Mouse (Mus musculus) forebrain, embryonic 12.5 days (tissue): Measurements from ENCODE around the gene Birc5. TPM values are rescaled to one million over a fixed set of nuclear protein-coding genes. Genes with fewer than 3 reads are reported as not detected.
A peak's percentile ranks its signal among the peaks of the same experiment; 100 is the strongest.

ENCODE experiments used
- ATAC-seq: fragments of 200-750 bp; cut with Nextera tagmentation; 2 replicates; pipeline ENCODE4 v1.8.0; 2017; ENCODE audit warnings: moderate TSS enrichment; ENCODE audit not compliant: low FRiP score
- H3K27ac ChIP-seq: fragments of 300-500 bp; sonication (generic); 2 replicates; pipeline ENCODE4 v1.5.1; 2016; ENCODE audit warnings: mild to moderate bottlenecking
- H3K27me3 ChIP-seq: fragments of 300-500 bp; sonication (generic); 2 replicates; pipeline ENCODE4 v1.6.1; 2016; ENCODE audit warnings: mild to moderate bottlenecking
- H3K36me3 ChIP-seq: fragments of 300-500 bp; sonication (generic); replicated peaks from 2 replicates; pipeline ENCODE4 v1.6.1; 2016; ENCODE audit warnings: mild to moderate bottlenecking
- H3K4me1 ChIP-seq: fragments of 300-500 bp; sonication (generic); 2 replicates; pipeline ENCODE4 v1.6.1; 2016
- H3K4me2 ChIP-seq: fragments of 300-500 bp; sonication (generic); 2 replicates; pipeline ENCODE4 v1.6.1; 2016; ENCODE audit warnings: mild to moderate bottlenecking, moderate library complexity
- H3K4me3 ChIP-seq: fragments of 300-500 bp; sonication (generic); replicated peaks from 2 replicates; pipeline ENCODE4 v1.5.1; 2016; ENCODE audit warnings: mild to moderate bottlenecking
- H3K9ac ChIP-seq: fragments of 300-500 bp; sonication (generic); 2 replicates; pipeline ENCODE4 v1.6.1; 2016; ENCODE audit warnings: mild to moderate bottlenecking
- H3K9me3 ChIP-seq: fragments of 300-500 bp; sonication (generic); 2 replicates; pipeline ENCODE4 v1.6.1; 2016
- WGBS: fragments of 180-500 bp; shearing (Covaris S2); methylation state at CpG from one replicate; pipeline ENCODE4 v1.1.7; 2016; 5-methylcytosine and 5-hydroxymethylcytosine counted together
- polyA plus RNA-seq: library from polyadenylated mRNA; unstranded; fragments of >200 nt; fragmentation: Nextera tagmentation; extraction: Ambion mirVana; gene quantifications from 2 replicates; pipeline ENCODE4 v1.2.1, GENCODE M21; 2016

Birc5 gene
- polyA plus RNA-seq, 1 experiment from 2014 or later, result 282 TPM

DNA sequence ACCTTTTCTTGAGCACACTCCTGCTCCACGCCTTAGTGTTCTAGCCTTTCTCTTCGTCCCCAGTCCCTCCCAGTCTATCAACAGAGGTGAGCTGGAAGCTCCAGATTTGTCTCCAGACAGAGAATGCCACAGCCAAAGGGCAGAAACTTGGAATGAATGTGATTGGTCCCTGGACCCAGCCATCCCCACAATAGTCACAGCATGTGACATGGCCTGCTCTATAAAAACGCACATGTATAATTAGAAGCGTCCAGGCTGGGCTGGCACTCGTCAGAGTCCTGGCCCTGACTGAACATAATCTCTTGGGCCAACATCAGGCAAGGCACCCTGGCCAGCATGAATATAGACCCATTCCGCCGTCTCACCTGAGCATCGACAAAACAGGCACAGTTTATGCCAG lies 30.0 kb upstream of the Birc5 start:
- no peak overlapping the region for H3K27ac ChIP-seq
- H3K9ac ChIP-seq, result no peak overlapping the region
- no peak overlapping the region for H3K4me2 ChIP-seq
- peaks cover 93% of the 10 kb centered on the region for H3K36me3 ChIP-seq
- 71% methylated on average over 8 of the region's 8 CpGs for WGBS
- peaks cover 12% of the 10 kb centered on the region for H3K4me1 ChIP-seq
- no peak for ATAC-seq
- no peak overlapping the region for H3K4me3 ChIP-seq
- H3K27me3 ChIP-seq, result no peaks in the 10 kb centered on the region
- no peaks in the 10 kb centered on the region for H3K9me3 ChIP-seq

DNA sequence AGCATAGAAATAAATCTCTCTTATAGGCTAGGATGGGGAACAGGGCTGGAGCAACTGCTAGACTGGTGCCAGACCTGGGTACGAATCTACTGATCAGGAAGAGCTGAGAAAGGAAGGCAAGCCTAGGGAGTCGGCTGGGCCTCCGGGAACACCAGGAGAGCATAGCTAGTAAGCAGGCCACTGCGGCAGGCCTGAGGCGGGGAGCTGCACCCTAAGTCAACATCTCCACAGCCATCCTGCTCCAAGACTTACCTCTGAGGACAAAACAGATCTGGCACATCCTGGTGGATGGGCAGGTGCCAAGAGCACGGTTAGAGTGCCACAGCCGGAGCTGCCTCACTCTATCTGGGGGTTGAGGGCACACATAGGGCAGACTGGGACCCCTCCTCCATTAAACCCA lies 28.9 kb upstream of the Birc5 start:
- no peak overlapping the region for H3K4me2 ChIP-seq
- peaks cover 21% of the 10 kb centered on the region for H3K4me1 ChIP-seq
- H3K27me3 ChIP-seq, result no peaks in the 10 kb centered on the region
- no peak overlapping the region for H3K27ac ChIP-seq
- no peak for ATAC-seq
- no peak overlapping the region for H3K4me3 ChIP-seq
- no peaks in the 10 kb centered on the region for H3K9me3 ChIP-seq
- H3K36me3 ChIP-seq, result peaks cover 82% of the 10 kb centered on the region
- no peak overlapping the region for H3K9ac ChIP-seq
- 94% methylated on average over 7 of the region's 7 CpGs for WGBS

DNA sequence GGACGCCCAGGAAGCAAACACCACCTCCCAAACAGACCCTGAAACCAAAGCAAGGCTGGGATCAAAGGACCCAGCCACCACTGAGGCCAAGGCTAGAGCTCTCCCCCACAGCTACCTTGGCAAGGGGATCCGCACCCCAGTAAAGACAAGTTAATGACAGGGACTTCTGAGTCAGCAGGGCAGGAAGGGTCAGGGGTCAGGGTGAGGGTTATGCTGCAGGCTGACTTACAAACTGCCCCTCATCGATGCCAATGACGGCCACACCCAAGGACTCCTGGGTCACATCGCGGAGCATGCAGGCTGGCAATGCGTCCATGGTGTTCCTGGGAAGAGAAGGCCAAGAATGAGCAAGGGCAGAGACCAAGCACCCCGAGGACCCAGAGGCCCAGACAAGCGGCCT lies 27.2 kb upstream of the Birc5 start:
- H3K4me1 ChIP-seq, result peaks cover 38% of the 10 kb centered on the region
- no peaks in the 10 kb centered on the region for H3K9me3 ChIP-seq
- H3K9ac ChIP-seq, result no peak overlapping the region
- 88% methylated on average over 9 of the region's 9 CpGs for WGBS
- ATAC-seq, result no peak
- no peak overlapping the region for H3K27ac ChIP-seq
- no peaks in the 10 kb centered on the region for H3K27me3 ChIP-seq
- H3K4me3 ChIP-seq, result no peak overlapping the region
- H3K4me2 ChIP-seq, result no peak overlapping the region
- H3K36me3 ChIP-seq, result peaks cover 66% of the 10 kb centered on the region

DNA sequence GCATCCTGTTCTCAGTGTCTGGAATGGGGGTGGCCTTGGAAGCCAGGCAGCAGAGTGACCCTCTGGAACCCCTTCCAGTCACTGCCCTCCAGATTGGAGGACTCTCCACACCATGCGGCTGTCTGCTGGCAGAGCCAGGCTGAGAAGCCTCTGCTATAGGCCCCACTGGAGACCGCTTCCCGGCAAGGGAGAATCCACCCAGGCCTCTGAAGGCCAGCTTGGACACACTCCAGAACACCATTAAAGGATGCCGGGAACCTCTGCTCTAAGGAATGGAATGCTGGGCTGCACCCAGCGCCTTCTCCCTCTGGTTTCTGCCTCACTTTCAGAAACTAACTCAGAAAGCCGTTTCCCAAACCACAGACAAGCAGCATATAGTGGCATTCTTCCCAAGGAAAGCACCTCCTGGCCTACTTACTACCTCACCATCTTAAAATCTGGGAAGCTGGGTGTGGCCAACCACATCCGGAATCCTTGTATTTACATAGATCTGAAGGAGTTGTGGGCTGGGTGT lies 26.3 kb upstream of the Birc5 start:
- 92% methylated on average over 7 of the region's 7 CpGs for WGBS
- Histone ChIP-seq H3K4me1 (peaks cover 47% of the 10 kb centered on the region), H3K9ac (no peak overlapping the region), H3K4me2 (no peak overlapping the region), H3K27ac (no peak overlapping the region), H3K4me3 (no peak overlapping the region), H3K27me3 (no peaks in the 10 kb centered on the region), H3K9me3 (no peaks in the 10 kb centered on the region), H3K36me3 (peaks cover 56% of the 10 kb centered on the region)
- ATAC-seq, result no peak

DNA sequence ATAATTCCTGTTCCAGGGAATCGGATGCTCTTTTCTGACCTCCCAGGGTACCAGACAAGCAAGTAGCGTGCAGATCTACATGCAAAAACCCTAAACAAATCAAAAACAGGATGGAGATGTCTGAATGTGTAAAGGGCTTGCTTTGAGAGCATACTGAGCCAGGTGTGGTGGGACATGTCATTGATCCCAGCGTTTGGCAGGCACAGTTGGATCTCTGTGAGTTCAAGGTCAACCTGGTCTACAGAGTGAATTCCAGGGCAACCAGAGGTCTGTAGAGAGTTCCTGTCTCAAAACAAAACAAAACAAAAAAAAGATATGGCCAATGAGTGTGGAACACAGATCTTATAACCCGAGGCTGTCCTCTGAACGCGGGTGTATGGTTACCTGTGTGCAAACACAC lies 25.6 kb upstream of the Birc5 start:
- H3K4me3 ChIP-seq, result no peak overlapping the region
- ATAC-seq, result no peak
- H3K9me3 ChIP-seq, result no peaks in the 10 kb centered on the region
- peak overlapping the region; percentile 81; the same call in 1 of the 2 replicates for H3K4me2 ChIP-seq
- no peaks in the 10 kb centered on the region for H3K27me3 ChIP-seq
- no peak overlapping the region for H3K27ac ChIP-seq
- H3K36me3 ChIP-seq, result peaks cover 51% of the 10 kb centered on the region
- 91% methylated on average over 6 of the region's 6 CpGs for WGBS
- H3K4me1 ChIP-seq, result peaks cover 53% of the 10 kb centered on the region
- H3K9ac ChIP-seq, result no peak overlapping the region

DNA sequence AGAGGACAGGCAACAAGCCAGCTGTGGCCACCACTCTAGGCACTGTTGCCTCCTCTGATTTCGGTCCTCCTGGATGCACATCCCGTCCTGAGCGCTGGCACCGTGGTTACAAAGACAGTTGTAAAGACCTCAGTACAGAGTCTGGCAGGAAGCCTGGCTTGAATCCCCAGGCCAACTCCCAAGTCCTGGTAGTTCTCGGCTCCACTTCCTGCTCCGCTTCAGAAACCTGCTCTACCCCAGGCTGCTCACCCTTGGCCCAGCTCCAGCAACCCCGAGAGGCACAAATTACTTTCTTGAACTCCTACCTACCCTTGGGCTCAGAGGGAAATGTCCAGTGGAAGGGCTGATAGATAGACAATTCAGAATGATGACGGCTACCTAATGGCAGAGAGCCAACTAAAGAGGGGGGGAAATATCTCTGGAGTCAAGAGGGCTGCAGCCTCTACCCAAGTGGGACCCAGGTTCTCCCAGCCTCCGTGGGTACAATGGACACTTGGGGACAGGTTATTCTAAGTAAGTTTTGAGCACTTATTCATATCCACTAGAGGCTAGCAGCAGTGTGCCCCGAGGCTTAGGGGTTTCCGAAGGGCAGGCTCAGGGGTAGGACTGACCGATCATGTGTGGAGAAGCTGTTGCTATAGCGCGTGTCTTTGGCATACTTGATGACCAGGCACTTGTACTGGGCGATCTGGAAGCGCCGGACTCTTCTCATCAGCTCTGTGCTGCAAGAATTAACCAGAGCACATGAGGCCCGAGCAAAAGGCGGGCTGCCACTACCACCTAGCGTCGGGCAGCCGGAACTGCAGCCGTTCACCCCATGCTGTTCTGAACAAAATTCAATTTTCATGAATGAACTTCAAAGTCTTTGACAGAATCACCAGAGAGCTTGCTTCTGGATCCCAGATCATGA lies 24.7 kb upstream of the Birc5 start:
- Histone ChIP-seq H3K4me3 (peak overlapping the region; percentile 61), H3K27me3 (no peaks in the 10 kb centered on the region), H3K4me2 (peak overlapping the region; percentile 81), H3K9ac (peak overlapping the region; percentile 74), H3K27ac (peak overlapping the region; percentile 95), H3K9me3 (no peaks in the 10 kb centered on the region), H3K4me1 (peaks cover 59% of the 10 kb centered on the region), H3K36me3 (peaks cover 42% of the 10 kb centered on the region)
- peak; percentile 72 for ATAC-seq
- WGBS, result 25% methylated on average over 23 of the region's 23 CpGs

DNA sequence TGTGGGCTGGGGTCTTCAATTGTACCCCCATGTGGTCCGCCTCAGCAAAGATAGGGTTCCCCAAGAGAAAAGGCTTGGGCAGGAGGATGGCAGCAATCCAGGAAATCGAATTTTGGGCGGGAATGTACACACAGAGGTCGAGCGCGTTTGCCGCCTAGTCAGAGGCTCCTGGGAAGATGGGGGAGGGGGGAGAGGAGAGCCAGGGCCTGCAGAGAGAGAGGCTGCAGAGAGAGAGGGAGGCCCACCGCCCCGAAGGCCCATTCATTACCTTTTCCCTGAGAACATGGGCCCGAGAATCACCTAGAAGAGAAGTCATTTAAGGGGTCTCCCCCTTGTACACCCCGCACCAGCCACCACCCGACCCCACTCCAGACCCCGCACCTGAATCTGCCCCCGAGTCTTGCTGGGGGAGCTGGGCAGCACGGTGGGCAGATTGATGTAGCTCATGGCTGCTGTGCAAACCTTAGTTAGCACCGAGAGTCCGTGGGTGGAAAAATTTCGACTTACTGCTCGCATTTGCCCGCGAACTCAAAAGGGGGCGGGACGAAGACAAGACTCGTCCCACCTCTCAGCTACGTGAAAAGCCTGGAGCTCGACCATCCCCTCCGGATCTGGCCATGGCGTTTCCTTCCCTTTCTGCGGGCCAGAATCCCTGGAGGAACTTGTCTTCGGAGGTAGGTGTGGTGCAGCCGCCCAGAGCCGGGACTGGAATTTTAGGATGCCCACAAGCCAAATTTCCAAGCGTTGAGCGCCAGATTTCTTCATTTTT lies 23.5 kb upstream of the Birc5 start, which contains the start of the genes Afmid and Tk1:
TSS of gene Afmid (plus strand) at position 592 of the 769 bp plus-strand sequence.
TSS of gene Tk1 (minus strand) at position 760 of the 769 bp plus-strand sequence.
- under 1% methylated on average over 34 of the region's 34 CpGs for WGBS
- Histone ChIP-seq H3K4me1 (peaks cover 62% of the 10 kb centered on the region), H3K36me3 (peaks cover 30% of the 10 kb centered on the region), H3K4me3 (peak within 1 kb of the TSS; percentile 61), H3K9ac (peak within 1 kb of the TSS; percentile 74), H3K9me3 (no peaks in the 10 kb centered on the region), H3K4me2 (peak within 1 kb of the TSS; percentile 81), H3K27ac (peak within 1 kb of the TSS; percentile 95), H3K27me3 (no peaks in the 10 kb centered on the region)
- ATAC-seq, result peak; percentile 70

DNA sequence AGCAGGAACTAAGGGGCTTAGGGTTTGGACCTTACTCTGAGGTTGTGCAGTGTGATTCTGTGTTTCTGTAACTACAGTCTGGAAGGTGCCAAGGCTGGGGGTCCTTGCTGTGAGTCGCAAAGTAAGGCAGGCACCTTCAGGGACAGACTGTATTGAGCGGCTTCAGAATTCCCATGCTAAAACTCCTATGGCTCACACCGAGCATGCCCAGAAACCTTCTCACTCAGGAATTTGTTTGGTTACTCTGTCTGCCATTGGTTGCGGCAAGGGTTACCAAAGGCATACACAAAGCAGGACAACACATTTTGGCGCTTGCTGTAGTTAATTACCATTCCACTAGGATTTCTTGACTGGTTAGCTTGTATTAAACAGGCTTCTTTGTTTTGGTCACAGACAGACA lies 22.9 kb upstream of the Birc5 start:
- Histone ChIP-seq H3K9me3 (no peaks in the 10 kb centered on the region), H3K27me3 (no peaks in the 10 kb centered on the region), H3K36me3 (peaks cover 24% of the 10 kb centered on the region), H3K4me3 (peak overlapping the region; percentile 61), H3K27ac (peak overlapping the region; percentile 95), H3K4me1 (peaks cover 64% of the 10 kb centered on the region), H3K4me2 (peak overlapping the region; percentile 81), H3K9ac (peak overlapping the region; percentile 74)
- peak; percentile 49 for ATAC-seq
- 6% methylated on average over 5 of the region's 5 CpGs for WGBS

DNA sequence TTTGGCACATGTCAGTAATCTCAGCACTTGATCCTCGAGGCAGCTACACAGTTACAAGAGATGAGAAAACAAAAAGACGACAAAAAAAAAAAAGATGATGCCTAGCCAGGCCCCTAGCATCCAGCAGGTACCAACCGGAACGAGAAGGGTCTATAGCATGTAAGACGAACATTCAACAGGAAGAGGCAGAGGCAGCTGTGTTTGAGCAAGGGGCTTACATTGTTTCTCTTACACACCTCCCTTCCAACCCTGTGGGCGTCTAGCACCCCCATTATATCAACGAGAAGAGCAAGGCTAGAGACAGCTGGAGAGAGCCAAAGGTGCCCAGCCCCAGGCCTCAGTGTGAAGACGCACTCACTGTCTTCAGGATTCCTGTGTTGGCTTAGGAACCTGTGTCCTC lies 22.1 kb upstream of the Birc5 start:
- H3K27ac ChIP-seq, result no peak overlapping the region
- ATAC-seq, result no peak
- 0 out of 2 replicates have a peak overlapping the region, but pooled peaks have one; percentile 74 for H3K9ac ChIP-seq
- peak overlapping the region; percentile 81; the same call in 1 of the 2 replicates for H3K4me2 ChIP-seq
- peaks cover 16% of the 10 kb centered on the region for H3K36me3 ChIP-seq
- H3K4me1 ChIP-seq, result peaks cover 66% of the 10 kb centered on the region
- H3K4me3 ChIP-seq, result no peak overlapping the region
- 72% methylated on average over 8 of the region's 8 CpGs for WGBS
- no peaks in the 10 kb centered on the region for H3K27me3 ChIP-seq
- no peaks in the 10 kb centered on the region for H3K9me3 ChIP-seq

DNA sequence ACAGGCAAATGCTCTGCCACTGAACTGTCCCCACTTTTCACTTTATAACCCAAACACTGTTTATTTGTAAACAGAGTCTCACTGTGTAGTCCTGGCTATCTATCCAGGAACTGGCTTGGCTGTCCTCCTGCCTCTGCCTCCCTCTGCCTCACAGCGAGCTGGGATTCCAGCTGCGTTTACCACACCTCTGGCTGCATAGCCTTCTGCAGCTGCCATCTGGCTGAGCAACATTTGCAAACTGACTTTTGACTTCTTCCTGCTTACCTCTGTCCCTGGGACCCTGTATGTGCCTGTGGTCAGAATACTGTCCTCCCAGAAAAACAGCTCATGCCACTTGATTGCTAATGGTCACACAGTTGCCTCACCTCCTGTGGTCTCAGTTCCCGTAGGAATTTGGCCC lies 21.7 kb upstream of the Birc5 start:
- no peaks in the 10 kb centered on the region for H3K27me3 ChIP-seq
- H3K4me2 ChIP-seq, result no peak overlapping the region
- 0 out of 2 replicates have a peak overlapping the region, but pooled peaks have one; percentile 8 for H3K9ac ChIP-seq
- no peak overlapping the region for H3K27ac ChIP-seq
- no peaks in the 10 kb centered on the region for H3K9me3 ChIP-seq
- 83% methylated on average over 3 of the region's 3 CpGs for WGBS
- ATAC-seq, result no peak
- peaks cover 12% of the 10 kb centered on the region for H3K36me3 ChIP-seq
- no peak overlapping the region for H3K4me3 ChIP-seq
- H3K4me1 ChIP-seq, result peaks cover 71% of the 10 kb centered on the region

DNA sequence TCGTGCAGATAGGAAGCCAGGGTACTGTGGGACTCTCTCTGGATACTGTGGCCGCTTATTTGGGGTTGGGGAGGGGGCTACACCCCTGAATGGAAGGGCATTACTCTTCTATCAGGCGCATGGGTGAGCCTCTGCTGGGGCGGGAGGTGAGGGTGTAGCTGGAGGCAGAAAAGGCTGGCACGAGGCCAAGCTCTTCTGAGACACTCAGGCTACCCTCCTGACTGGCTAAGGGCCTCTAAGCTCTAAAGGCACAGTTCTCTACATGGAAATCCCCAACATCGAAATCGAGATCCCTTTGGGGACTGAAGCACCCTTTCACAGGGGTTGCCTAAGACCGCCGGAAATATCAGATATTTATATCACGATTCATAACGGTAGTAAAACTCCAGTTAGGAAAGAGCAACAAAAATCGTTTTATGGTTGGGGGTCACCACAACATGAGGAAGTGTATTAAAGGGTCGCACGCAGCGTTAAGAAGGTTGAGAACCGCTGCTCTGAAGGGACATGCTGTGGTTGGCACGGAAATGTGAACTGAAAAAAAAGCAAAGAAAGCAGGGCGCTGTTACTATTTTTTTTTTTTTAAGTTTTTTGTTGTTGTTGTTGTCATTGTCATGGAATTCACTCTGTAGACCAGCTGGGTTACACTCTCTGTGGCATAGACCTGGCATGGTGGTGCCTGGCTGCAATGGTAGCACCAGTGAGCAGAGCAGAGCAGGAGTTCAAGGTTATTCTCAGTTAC lies 20.7 kb upstream of the Birc5 start:
- peak overlapping the region; percentile 8; the same call in 1 of the 2 replicates for H3K27ac ChIP-seq

More for the DNA sequence above, 20.7 kb upstream of the Birc5 start:
- Histone ChIP-seq H3K9ac (0 out of 2 replicates have a peak overlapping the region, but pooled peaks have one; percentile 25), H3K4me2 (no peak overlapping the region), H3K9me3 (no peaks in the 10 kb centered on the region), H3K36me3 (peaks cover 3% of the 10 kb centered on the region), H3K27me3 (no peaks in the 10 kb centered on the region), H3K4me1 (peaks cover 66% of the 10 kb centered on the region), H3K4me3 (no peak overlapping the region)
- no peak for ATAC-seq
- 83% methylated on average over 18 of the region's 18 CpGs for WGBS
